Mouse (Mus musculus): ENCODE results near the gene Acvrl1. TPM values are rescaled to one million over a fixed set of nuclear protein-coding genes. Genes with fewer than 3 reads are reported as not detected.
A peak's percentile ranks its signal among the peaks of the same experiment; 100 is the strongest.

Acvrl1 gene
- polyA plus RNA-seq, 1 experiment from 2014 or later, result 4.2 TPM

DNA sequence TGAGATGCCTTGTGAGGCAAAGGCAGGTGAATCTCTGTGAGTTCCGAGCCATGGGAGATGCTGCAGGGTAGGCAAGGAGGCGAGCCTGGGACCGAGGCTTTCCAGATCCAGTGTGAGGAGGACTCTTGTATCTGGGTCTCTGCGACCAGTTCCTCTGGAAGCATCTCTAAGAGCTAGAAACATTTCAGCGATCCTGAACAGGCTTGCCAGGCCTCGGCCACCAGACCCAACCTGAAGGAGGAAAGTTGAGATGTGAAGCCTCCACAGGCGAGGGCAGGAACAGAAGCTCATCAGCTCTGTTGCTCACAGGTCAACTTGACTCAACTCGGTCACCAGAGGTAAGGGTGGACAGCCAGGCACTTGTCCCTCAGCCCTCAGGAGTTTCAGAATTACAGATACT, 36.8 kb upstream of the Acvrl1 start:
- Histone ChIP-seq H3K4me1 (ENCODE audit: control insufficient read depth, insufficient read depth, low read length) (peaks cover 22% of the 10 kb centered on the region), H3K4me2 (no peak overlapping the region)

DNA sequence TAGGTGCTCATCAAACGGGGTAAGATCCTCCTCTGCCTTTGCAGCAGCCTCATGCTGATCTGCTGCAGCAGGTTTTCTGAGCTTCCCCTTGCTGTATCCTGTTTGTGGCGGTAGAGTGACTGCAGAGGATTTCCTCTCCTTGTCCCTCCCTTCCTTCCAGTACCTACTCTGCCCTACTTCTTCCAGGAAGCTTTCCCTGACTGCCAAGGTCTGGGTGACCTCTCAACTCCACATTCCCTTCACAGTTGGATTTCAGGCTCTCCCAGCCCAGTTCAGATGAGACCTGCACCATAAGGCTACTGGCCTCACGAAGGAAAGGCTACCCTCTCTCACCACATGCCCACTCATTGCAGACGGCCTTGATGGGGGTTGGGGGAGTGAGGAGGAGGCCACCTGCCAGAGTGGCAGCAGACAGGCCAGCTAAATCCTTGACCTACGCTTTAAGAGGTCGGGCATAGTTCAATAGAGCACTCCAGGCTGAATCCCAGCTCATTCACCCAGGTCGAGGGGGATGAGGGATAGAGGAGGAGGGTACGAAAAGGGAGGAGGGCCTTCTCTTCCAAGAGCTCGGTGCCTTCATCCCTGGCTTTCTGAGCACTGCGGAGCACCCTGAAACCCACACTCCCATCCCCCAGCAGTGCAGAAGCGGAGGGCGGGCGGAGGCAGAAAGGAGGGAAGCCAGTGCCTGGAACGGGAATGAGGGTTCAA, 36.0 kb upstream of the Acvrl1 start:
- Histone ChIP-seq H3K27me3 (ENCODE audit: control insufficient read depth, insufficient read depth, low read length) (peaks cover 3% of the 10 kb centered on the region; the same call in 1 of the 2 replicates), H3K4me1 (ENCODE audit: control insufficient read depth, insufficient read depth, low read length) (peaks cover 22% of the 10 kb centered on the region), H3K4me2 (peak overlapping the region; percentile 37), H3K9ac (ENCODE audit: low read length) (peak overlapping the region; percentile 26), H3K27ac (ENCODE audit: low read depth, low read length) (peak overlapping the region; percentile 79), H3K4me3 (ENCODE audit: low read depth, low read length) (no peak overlapping the region), H3K9me3 (ENCODE audit: control insufficient read depth, low read length) (no peaks in the 10 kb centered on the region), H3K36me3 (ENCODE audit: control insufficient read depth, insufficient read depth, low read length) (no peaks in the 10 kb centered on the region)
- ATAC-seq (ENCODE audit: low FRiP score), result peak; percentile 60
- peak; percentile 95 for DNase-seq (ENCODE audit: low spot score, missing footprints)
- 13% methylated on average over 14 of the region's 14 CpGs for WGBS

More for the DNA sequence above, 36.8 kb upstream of the Acvrl1 start:
- ATAC-seq (ENCODE audit: low FRiP score) (no peak), DNase-seq (ENCODE audit: low spot score, missing footprints) (peak; percentile 75)
- WGBS, result 88% methylated on average over 8 of the region's 8 CpGs
- no peak overlapping the region for H3K4me3 ChIP-seq (ENCODE audit: low read depth, low read length)
- H3K9me3 ChIP-seq (ENCODE audit: control insufficient read depth, low read length), result no peaks in the 10 kb centered on the region
- H3K9ac ChIP-seq (ENCODE audit: low read length), result no peak overlapping the region
- H3K27ac ChIP-seq (ENCODE audit: low read depth, low read length), result no peak overlapping the region
- peaks cover 3% of the 10 kb centered on the region; the same call in 1 of the 2 replicates for H3K27me3 ChIP-seq (ENCODE audit: control insufficient read depth, insufficient read depth, low read length)
- no peaks in the 10 kb centered on the region for H3K36me3 ChIP-seq (ENCODE audit: control insufficient read depth, insufficient read depth, low read length)

DNA sequence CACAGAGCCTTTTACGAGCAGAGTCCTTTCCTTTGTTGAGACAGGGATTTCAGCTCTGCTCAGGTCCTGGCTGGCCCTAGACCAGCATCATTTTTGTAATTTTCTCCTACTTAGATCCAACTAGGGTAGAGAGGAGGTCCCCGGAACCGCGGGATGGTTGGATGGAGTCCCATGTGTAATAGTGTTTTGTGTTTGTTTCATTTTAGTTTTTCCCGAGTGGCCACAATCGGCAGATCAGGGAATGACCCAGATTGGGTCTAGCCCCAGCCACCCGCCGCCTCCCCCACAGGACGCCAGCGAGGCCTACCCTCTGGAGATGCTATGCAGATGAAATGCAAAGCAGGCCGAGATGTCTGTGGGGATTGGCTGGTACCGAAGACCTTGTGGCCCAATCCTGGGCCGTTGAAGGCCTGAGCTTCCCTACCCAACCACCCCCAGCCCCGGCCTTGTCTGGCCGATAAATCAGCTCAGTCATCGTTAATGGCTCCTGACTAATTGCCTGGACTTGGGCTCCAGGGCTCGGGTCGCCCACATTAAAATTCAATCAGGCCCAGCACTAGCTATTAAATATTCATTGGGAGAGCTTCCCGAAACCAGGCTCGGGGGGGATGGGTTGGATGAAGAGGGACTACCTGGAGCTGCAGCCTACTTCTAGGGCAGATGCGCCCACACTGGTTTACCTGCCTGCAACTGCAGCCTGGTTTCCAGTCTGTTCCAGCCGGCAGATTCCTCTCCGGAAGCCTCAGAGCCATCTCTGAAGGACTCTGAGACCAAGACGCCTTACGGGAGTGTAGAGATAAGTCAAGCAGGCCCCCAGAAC, 35.3 kb upstream of the Acvrl1 start:
- H3K4me2 ChIP-seq, result peak overlapping the region; percentile 37
- H3K27ac ChIP-seq (ENCODE audit: low read depth, low read length), result peak overlapping the region; percentile 79
- H3K9me3 ChIP-seq (ENCODE audit: control insufficient read depth, low read length), result no peaks in the 10 kb centered on the region
- H3K4me3 ChIP-seq (ENCODE audit: low read depth, low read length), result 0 out of 2 replicates have a peak overlapping the region, but pooled peaks have one; percentile 1
- DNase-seq (ENCODE audit: low spot score, missing footprints) (peak; percentile 95), ATAC-seq (ENCODE audit: low FRiP score) (peak; percentile 94)
- WGBS, result 8% methylated on average over 25 of the region's 25 CpGs
- H3K9ac ChIP-seq (ENCODE audit: low read length), result peak overlapping the region; percentile 26
- H3K27me3 ChIP-seq (ENCODE audit: control insufficient read depth, insufficient read depth, low read length), result peaks cover 3% of the 10 kb centered on the region; the same call in 1 of the 2 replicates
- H3K4me1 ChIP-seq (ENCODE audit: control insufficient read depth, insufficient read depth, low read length), result peaks cover 26% of the 10 kb centered on the region
- no peaks in the 10 kb centered on the region for H3K36me3 ChIP-seq (ENCODE audit: control insufficient read depth, insufficient read depth, low read length)

DNA sequence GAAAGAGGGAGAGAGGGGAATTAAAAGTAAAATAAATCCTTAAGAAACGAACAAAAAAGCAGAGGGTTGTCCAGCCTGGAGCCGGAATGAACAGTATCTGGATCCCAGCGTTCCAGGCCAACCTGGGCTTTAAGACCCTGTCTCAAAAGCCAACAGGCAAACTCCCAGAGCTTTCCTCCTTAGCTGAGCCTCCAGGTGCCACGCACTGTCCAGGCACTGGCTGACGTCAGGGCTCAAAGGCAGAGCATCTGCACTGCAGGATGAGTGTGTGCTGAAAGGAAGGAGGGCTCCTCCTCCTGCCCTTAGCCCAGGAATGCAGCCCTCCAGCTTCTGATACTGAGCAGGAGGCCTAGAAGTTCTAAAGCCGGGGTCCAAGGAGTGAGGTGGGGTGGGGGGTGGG, 34.3 kb upstream of the Acvrl1 start:
- Histone ChIP-seq H3K27me3 (ENCODE audit: control insufficient read depth, insufficient read depth, low read length) (peaks cover 3% of the 10 kb centered on the region; the same call in 1 of the 2 replicates), H3K4me3 (ENCODE audit: low read depth, low read length) (no peak overlapping the region), H3K36me3 (ENCODE audit: control insufficient read depth, insufficient read depth, low read length) (no peaks in the 10 kb centered on the region), H3K9ac (ENCODE audit: low read length) (no peak overlapping the region), H3K4me1 (ENCODE audit: control insufficient read depth, insufficient read depth, low read length) (peaks cover 31% of the 10 kb centered on the region), H3K9me3 (ENCODE audit: control insufficient read depth, low read length) (no peaks in the 10 kb centered on the region), H3K4me2 (no peak overlapping the region), H3K27ac (ENCODE audit: low read depth, low read length) (no peak overlapping the region)
- ATAC-seq (ENCODE audit: low FRiP score) (no peak), DNase-seq (ENCODE audit: low spot score, missing footprints) (peak; percentile 84)
- WGBS, result 36% methylated on average over 6 of the region's 6 CpGs

DNA sequence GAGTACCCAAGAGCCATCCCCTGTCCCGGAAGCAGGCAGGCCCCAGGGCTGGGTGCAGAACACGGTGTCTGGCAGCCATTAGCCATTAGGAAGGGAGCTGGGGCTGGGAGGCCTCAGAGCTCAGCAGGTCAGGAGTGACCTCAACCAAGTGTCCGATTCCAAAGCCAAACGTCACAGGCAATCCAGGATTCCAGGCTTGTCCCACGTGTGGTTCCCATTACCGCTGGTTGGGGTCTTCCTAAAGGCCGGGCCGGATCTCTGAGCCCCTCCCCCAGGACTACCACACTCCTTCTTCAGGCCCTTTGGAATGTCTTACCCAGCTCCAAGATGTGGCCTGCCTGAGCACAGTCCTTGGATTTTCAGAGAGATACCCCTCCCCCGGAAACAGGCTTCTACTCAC, 33.3 kb upstream of the Acvrl1 start:
- 57% methylated on average over 9 of the region's 9 CpGs for WGBS
- Histone ChIP-seq H3K4me2 (no peak overlapping the region), H3K4me3 (ENCODE audit: low read depth, low read length) (no peak overlapping the region), H3K9ac (ENCODE audit: low read length) (no peak overlapping the region), H3K4me1 (ENCODE audit: control insufficient read depth, insufficient read depth, low read length) (peaks cover 31% of the 10 kb centered on the region), H3K27me3 (ENCODE audit: control insufficient read depth, insufficient read depth, low read length) (peaks cover 3% of the 10 kb centered on the region; the same call in 1 of the 2 replicates), H3K27ac (ENCODE audit: low read depth, low read length) (no peak overlapping the region), H3K9me3 (ENCODE audit: control insufficient read depth, low read length) (no peaks in the 10 kb centered on the region), H3K36me3 (ENCODE audit: control insufficient read depth, insufficient read depth, low read length) (no peaks in the 10 kb centered on the region)
- DNase-seq (ENCODE audit: low spot score, missing footprints) (no peak), ATAC-seq (ENCODE audit: low FRiP score) (no peak)

DNA sequence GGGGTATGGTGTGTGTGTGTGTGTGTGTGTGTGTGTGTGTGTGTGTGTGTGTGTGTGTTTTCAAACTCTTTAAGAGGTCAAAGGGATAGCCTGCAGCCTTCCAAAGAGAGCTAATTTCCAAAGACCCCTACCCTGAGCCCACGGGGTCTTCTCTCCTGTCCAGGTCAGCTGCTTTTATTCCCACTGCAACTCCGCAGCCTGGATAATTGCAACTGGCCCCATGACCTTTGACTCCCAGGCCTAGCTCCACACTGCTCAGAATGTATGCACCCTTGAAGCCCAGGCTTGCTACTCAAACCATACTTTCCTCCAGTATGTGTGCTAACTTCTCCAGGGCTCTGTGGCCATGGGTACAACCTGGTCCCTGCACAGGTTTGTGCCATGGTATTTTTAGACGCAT, 32.9 kb upstream of the Acvrl1 start:
- DNase-seq (ENCODE audit: low spot score, missing footprints), result no peak
- Histone ChIP-seq H3K4me2 (no peak overlapping the region), H3K4me3 (ENCODE audit: low read depth, low read length) (no peak overlapping the region), H3K9ac (ENCODE audit: low read length) (no peak overlapping the region), H3K27ac (ENCODE audit: low read depth, low read length) (no peak overlapping the region), H3K4me1 (ENCODE audit: control insufficient read depth, insufficient read depth, low read length) (peaks cover 31% of the 10 kb centered on the region), H3K36me3 (ENCODE audit: control insufficient read depth, insufficient read depth, low read length) (no peaks in the 10 kb centered on the region), H3K27me3 (ENCODE audit: control insufficient read depth, insufficient read depth, low read length) (peaks cover 3% of the 10 kb centered on the region; the same call in 1 of the 2 replicates), H3K9me3 (ENCODE audit: control insufficient read depth, low read length) (no peaks in the 10 kb centered on the region)
- 37% methylated on average over 3 of the region's 3 CpGs for WGBS
- no peak for ATAC-seq (ENCODE audit: low FRiP score)

DNA sequence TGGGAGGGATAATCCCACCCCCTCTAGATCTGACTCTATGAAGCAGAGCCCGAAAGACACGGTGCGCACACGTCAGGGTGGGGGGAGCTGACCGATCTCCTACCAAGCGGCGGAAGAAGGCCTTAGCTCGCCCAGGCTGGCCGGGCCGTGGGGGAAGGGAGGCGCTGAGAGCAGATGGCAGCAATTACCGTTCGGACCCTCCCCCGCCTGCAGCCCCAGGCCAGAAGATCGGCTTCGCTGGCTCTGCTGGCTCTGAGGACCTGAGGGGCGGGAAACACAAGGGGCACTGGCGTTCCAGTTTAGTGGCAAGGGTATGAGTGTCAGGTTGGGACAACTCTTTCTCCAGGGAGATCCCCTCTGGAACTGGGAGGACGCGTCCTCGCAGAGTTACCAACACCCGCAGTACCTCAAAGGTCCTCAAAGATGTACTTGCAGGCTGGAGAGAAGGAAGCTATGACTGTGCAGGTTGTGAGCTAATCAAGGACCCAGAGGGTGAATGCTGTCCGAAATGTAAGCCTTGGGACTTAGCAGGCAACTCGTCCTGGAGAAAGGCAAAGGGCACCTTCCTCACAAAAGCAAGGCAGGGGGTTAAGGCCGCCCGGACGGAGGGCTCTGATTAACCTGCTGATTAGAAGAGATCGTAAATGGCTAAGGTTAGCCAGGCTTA, 30.2 kb upstream of the Acvrl1 start:
- Histone ChIP-seq H3K4me2 (peak overlapping the region; percentile 22), H3K36me3 (ENCODE audit: control insufficient read depth, insufficient read depth, low read length) (no peaks in the 10 kb centered on the region), H3K4me1 (ENCODE audit: control insufficient read depth, insufficient read depth, low read length) (peaks cover 21% of the 10 kb centered on the region), H3K27me3 (ENCODE audit: control insufficient read depth, insufficient read depth, low read length) (peaks cover 5% of the 10 kb centered on the region; the same call in 1 of the 2 replicates), H3K9me3 (ENCODE audit: control insufficient read depth, low read length) (no peaks in the 10 kb centered on the region), H3K9ac (ENCODE audit: low read length) (peak overlapping the region; percentile 53), H3K27ac (ENCODE audit: low read depth, low read length) (peak overlapping the region; percentile 49), H3K4me3 (ENCODE audit: low read depth, low read length) (no peak overlapping the region; the same call in 1 of the 2 replicates)
- peak; percentile 68 for ATAC-seq (ENCODE audit: low FRiP score)
- WGBS, result 2% methylated on average over 28 of the region's 28 CpGs
- peak; percentile 95 for DNase-seq (ENCODE audit: low spot score, missing footprints)

DNA sequence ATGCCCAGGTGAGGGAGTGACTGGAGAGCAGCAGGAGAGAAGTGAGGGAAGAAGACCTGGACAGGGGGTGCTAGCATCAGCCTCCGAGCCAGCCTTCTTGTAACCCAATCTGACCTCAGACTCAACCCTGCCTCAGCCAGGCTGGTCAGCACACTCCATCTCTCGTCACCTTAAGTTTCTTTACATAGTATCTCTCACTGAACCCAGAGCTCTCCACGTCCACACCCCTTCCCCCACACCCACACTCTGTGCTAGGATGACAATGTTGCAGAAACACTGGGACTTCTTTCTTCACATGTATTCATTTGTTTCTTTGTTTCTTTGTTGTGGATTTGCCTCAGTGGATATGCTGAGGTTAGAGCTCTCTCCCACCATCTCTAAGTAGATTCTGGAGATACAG, 27.3 kb upstream of the Acvrl1 start:
- H3K4me3 ChIP-seq (ENCODE audit: low read depth, low read length), result no peak overlapping the region
- DNase-seq (ENCODE audit: low spot score, missing footprints) (peak; percentile 67), ATAC-seq (ENCODE audit: low FRiP score) (no peak)
- H3K4me2 ChIP-seq, result no peak overlapping the region
- no peak overlapping the region for H3K27ac ChIP-seq (ENCODE audit: low read depth, low read length)
- H3K9me3 ChIP-seq (ENCODE audit: control insufficient read depth, low read length), result no peaks in the 10 kb centered on the region
- WGBS, result 78% methylated on average over 3 of the region's 3 CpGs
- peaks cover 2% of the 10 kb centered on the region; the same call in 1 of the 2 replicates for H3K27me3 ChIP-seq (ENCODE audit: control insufficient read depth, insufficient read depth, low read length)
- peaks cover 9% of the 10 kb centered on the region for H3K4me1 ChIP-seq (ENCODE audit: control insufficient read depth, insufficient read depth, low read length)
- H3K36me3 ChIP-seq (ENCODE audit: control insufficient read depth, insufficient read depth, low read length), result no peaks in the 10 kb centered on the region
- H3K9ac ChIP-seq (ENCODE audit: low read length), result no peak overlapping the region

All from midbrain, embryonic 11.5 days (tissue).